Mouse (Mus musculus) cerebellum, adult 9-10 months (tissue): ENCODE measurements around the gene Efcab9.

Source experiments
- DNase-seq: peaks from one replicate; pipeline ENCODE4 v3.0.0; 2022

Efcab9 gene

DNA sequence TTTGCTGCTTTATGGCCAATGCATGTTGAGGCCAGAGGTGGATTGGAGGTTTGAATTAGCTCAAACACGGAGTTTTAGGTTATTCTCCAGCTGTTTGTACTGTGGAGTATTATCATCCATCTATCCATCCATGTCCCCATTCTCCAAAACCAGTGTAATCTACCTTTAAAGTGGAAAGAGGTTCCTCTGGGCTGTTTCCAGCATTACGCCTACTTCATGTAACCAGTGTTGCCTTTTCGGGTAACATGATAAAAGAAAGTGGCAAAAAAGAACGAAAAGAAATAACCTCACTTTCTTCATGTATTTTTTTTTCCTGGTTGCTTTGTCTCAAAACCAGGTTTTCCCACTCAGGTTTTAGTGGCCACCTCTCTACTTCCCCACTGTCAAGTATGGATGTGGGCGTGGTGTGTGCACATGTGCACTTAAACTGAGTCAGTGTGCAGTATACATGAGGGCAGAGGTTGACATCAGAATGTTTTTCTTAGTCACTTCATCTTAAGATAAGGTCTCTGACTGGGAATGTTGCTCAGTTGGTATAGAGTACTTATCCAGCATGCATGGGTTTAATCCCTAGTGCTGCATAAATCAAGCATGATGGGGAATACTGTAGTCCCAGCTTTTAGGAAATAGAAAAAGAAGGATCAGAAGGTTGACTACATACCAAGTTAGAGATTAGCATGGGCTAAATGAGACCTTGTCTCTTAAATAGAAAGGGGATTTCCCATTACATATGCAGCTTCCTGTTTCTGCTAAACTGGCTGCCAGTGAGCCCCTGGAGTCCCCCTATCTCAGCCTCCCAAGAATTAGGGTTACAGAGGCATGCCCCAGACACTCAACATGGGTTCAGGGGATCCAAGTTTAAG lies 42.8 kb downstream of the Efcab9 start:
- DNase-seq, result no peak

GRCm38 (mm10) chr11:32488344-32488743 lies 43.5 kb downstream of the Efcab9 start:
- no peak for DNase-seq

DNA sequence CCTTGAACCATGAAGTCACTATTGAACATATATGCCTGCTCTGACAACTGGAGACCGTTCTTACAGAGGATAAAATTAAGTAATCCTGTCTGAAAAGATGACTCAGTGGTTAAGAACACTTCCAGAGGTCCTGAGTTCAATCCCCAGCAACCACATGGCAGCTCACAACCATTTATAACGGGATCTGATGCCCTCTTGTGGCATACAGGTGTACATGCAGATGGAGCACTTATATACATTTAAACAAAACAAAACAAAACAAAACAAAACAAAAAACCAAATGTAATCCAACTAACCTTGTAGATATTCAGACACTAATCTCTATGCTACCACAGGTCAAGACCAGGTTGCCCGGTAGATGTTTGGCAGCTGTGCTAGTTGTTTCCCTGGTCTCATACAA lies 44.4 kb downstream of the Efcab9 start:
- DNase-seq, result no peak

DNA sequence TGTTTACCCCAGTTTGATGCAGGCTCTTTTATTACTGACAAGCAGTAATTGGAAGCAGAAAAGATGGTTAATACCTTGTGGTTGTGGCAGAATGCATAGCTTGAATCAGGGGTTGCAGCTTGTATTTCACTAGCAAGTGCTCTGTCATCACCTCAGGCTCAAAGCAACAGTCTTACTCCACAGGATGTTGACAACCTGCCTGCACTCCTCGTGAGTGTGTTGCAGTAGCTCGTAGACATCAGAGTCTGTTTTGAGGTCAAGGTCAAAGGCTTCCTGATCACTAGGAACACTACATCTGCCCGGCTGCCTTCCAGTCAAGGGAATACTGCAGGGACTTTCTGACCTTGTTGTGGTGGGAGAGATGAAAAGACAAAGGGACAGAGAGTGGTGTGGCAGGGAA lies 45.3 kb downstream of the Efcab9 start:
- DNase-seq, result no peak

GRCm38 (mm10) chr11:32485290-32485689 lies 46.6 kb downstream of the Efcab9 start:
- DNase-seq, result peak; percentile 45

DNA sequence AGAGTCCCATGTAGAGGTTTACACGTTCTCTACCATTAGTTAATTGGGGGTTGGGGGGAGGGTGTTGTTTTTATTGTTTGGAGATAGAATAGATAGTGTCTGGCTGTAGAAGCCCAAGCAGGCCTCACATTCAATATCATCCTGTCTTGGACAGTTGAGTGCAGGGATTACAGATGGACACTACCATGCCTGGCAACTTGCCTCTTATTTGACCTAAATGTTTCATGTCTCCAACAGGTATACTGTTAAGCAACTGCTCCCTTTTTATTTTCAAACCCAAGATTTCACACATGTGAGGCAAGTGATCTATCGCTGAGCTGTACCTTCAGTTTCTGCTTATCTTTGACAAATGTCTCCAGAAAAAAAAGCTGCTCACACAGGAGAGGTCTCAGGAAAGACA lies 50.4 kb downstream of the Efcab9 start:
- peak; percentile 84 for DNase-seq

DNA sequence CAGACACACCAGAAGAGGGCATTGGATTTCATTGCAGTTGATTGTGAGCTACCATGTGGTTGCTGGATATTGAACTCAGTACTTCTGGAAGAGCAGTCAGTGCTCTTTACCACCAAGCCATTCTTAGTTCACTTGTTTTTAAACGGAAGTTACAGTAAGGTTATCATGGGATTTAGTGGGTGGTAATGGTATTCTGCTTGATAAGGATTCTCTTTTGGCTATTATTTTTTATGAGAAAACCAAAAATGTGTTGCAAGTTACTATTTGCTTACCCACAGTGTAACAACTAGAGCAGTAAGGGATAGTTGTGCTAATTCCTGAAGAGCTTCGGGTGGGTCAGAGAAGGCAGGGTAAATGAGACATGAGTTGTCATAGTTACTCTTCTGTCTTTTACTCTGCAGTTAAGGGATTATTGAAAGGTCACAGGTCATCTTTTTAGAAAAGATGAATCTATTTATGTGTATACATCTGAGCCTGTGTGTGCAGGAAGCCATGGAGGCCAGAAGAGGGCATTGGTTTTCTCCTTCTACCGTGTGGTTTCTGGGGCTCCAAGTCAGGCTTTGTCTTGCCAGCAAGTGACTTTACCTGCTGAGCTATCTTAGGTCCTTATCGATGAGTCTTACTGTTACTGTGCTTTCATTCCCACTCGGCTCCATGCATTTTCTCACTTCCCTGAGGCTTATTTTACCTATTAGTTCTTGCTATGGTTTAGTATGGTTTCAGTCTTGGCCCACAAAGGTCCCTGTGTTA lies 56.2 kb downstream of the Efcab9 start:
- DNase-seq, result no peak

DNA sequence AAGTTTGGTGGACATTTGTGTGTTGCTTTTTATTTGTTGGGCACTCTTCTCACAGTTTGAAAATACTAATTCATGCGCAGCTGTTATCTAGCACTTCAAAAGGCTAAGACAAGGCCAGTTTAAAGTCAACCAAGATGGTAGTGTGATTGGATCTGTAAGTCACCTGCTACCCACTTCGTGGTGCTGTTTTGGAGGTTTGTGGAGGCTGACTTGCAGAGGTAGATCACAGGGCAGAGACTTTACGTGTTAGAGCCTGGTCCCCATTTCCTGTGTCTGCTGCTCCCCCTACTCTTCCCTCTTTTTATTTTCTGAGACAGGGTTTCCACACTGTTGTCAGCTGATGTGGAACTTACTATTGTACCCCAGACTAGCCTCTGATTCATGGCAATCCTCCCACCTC lies 57.2 kb downstream of the Efcab9 start:
- DNase-seq, result no peak
